Mouse (Mus musculus) gastrocnemius, postnatal 4 days (tissue): ENCODE measurements at regions not wholly inside any gene's neighbourhood (a gene's known extent, or its start where the extent isn't known, plus 50 kb on each side); places are given as distances from the start of the nearest gene placed in this dataset.

Source experiments
- DNase-seq, 2 experiments: peaks; one replicate each; pipeline ENCODE4 v3.0.0; 2021 to 2022; ENCODE audit warnings: low spot score in 2 of 2, mixed read lengths in 2 of 2

GRCm38 (mm10) chr12:15741219-15741618 is 75.5 kb downstream of the Trib2 start:
- no peak for DNase-seq

- no peak for DNase-seq
These were observed 77.7 kb downstream of the Trib2 start for GRCm38 (mm10) chr12:15738989-15739388.

- peak in 1 of 2 experiments; percentile 20 for DNase-seq
These were observed 85.5 kb downstream of the Trib2 start for GRCm38 (mm10) chr12:15731261-15731660.

- DNase-seq = no peak
These were observed 87.0 kb downstream of the Trib2 start for GRCm38 (mm10) chr12:15729696-15730095.

GRCm38 (mm10) chr12:15723529-15723928 is 93.2 kb downstream of the Trib2 start:
- DNase-seq = no peak

- no peak for DNase-seq
These were observed 94.6 kb downstream of the Trib2 start for GRCm38 (mm10) chr12:15722161-15722560.

- DNase-seq = no peak
These were observed 96.6 kb downstream of the Trib2 start for GRCm38 (mm10) chr12:15720171-15720570.

- DNase-seq = no peak
These were observed 97.9 kb downstream of the Trib2 start for GRCm38 (mm10) chr12:15718827-15719226.

- DNase-seq = no peak
These were observed 98.7 kb downstream of the Trib2 start for GRCm38 (mm10) chr12:15717989-15718388.

- no peak for DNase-seq
These were observed 99.4 kb downstream of the Trib2 start for GRCm38 (mm10) chr12:15717342-15717741.

- DNase-seq = no peak
These were observed 103.1 kb downstream of the Trib2 start for GRCm38 (mm10) chr12:15713623-15714022.

- DNase-seq = no peak
These were observed 109.1 kb downstream of the Trib2 start for GRCm38 (mm10) chr12:15707570-15708095.

GRCm38 (mm10) chr12:15704412-15704811 is 112.3 kb downstream of the Trib2 start:
- peak; percentile 25 to 59 for DNase-seq

GRCm38 (mm10) chr12:15702137-15702536 is 114.6 kb downstream of the Trib2 start:
- no peak for DNase-seq

- peak in 1 of 2 experiments; percentile 39 for DNase-seq
These were observed 117.9 kb downstream of the Trib2 start for GRCm38 (mm10) chr12:15698829-15699228.

- DNase-seq = peak in 1 of 2 experiments; percentile 18
These were observed 118.5 kb downstream of the Trib2 start for GRCm38 (mm10) chr12:15698042-15698771.

- DNase-seq = no peak
These were observed 128.4 kb downstream of the Trib2 start for GRCm38 (mm10) chr12:15688342-15688741.

GRCm38 (mm10) chr12:15684311-15684710 is 132.4 kb downstream of the Trib2 start:
- DNase-seq = no peak

- no peak for DNase-seq
These were observed 134.9 kb downstream of the Trib2 start for GRCm38 (mm10) chr12:15681678-15682355.

- no peak for DNase-seq
These were observed 140.6 kb downstream of the Trib2 start for GRCm38 (mm10) chr12:15676127-15676526.

GRCm38 (mm10) chr12:15659755-15660154 is 157.0 kb downstream of the Trib2 start:
- no peak for DNase-seq

- no peak for DNase-seq
These were observed 157.4 kb downstream of the Trib2 start for GRCm38 (mm10) chr12:15659332-15659731.
